Mouse (Mus musculus) lung, postnatal 0 days (tissue): Measurements from ENCODE around the gene Slc24a3. TPM values are rescaled to one million over a fixed set of nuclear protein-coding genes. Genes with fewer than 3 reads are reported as not detected.

ENCODE experiments used
- ATAC-seq: fragments of 200-750 bp; cut with Nextera tagmentation; 2 replicates; pipeline ENCODE4 v1.8.0; 2017; ENCODE audit warnings: moderate library complexity
- DNase-seq: peaks from one replicate; pipeline ENCODE4 v3.0.0-alpha.2; 2016; ENCODE audit warnings: low spot score
- H3K27ac ChIP-seq: fragments of 300-500 bp; sonication (generic); 2 replicates; pipeline ENCODE4 v1.5.1; 2014; ENCODE audit warnings: antibody characterized with exemption, mild to moderate bottlenecking, low read length, mixed read lengths
- H3K27me3 ChIP-seq: fragments of 300-500 bp; sonication (generic); replicated peaks from 2 replicates; pipeline ENCODE4 v1.6.1; 2014; ENCODE audit warnings: low read length, mixed read lengths; ENCODE audit not compliant: insufficient read depth
- H3K36me3 ChIP-seq: fragments of 300-500 bp; sonication (generic); 2 replicates; pipeline ENCODE4 v1.6.1; 2014; ENCODE audit warnings: low read length, mixed read lengths; ENCODE audit not compliant: insufficient read depth
- H3K4me1 ChIP-seq: fragments of 300-500 bp; sonication (generic); 2 replicates; pipeline ENCODE4 v1.6.1; 2014; ENCODE audit warnings: antibody characterized with exemption, low read depth, low read length, mixed read lengths; ENCODE audit not compliant: insufficient read depth
- H3K4me2 ChIP-seq: fragments of 300-500 bp; sonication (generic); replicated peaks from 2 replicates; pipeline ENCODE4 v1.6.1; 2014; ENCODE audit warnings: low read depth, mild to moderate bottlenecking, low read length, moderate library complexity, mixed read lengths
- H3K4me3 ChIP-seq: fragments of 300-500 bp; sonication (generic); 2 replicates; pipeline ENCODE4 v1.5.1; 2014; ENCODE audit warnings: low read depth, low read length
- H3K9ac ChIP-seq: fragments of 300-500 bp; sonication (generic); replicated peaks from 2 replicates; pipeline ENCODE4 v1.6.1; 2014; ENCODE audit warnings: low read depth, mild to moderate bottlenecking
- H3K9me3 ChIP-seq: fragments of 300-500 bp; sonication (generic); 2 replicates; pipeline ENCODE4 v1.6.1; 2016; ENCODE audit warnings: low read length, mixed read lengths
- CTCF ChIP-seq: IDR thresholded peaks from 2 replicates; pipeline ENCODE4 v1.5.1; 2016; ENCODE audit warnings: antibody characterized with exemption, mild to moderate bottlenecking
- EP300 ChIP-seq: IDR thresholded peaks from 2 replicates; pipeline ENCODE4 v1.6.1; 2016; ENCODE audit warnings: antibody characterized with exemption, mild to moderate bottlenecking, control low read depth
- WGBS: fragments of 180-500 bp; shearing (Covaris S2); extraction: QIAGEN DNeasy Blood & Tissue Kit; methylation state at CpG from one replicate; pipeline ENCODE4 v1.1.7; 2014; 5-methylcytosine and 5-hydroxymethylcytosine counted together
- polyA plus RNA-seq: library from polyadenylated mRNA; unstranded; fragments of >200 nt; fragmentation: Nextera tagmentation; extraction: Ambion mirVana; gene quantifications from 2 replicates; pipeline ENCODE4 v1.2.1, GENCODE M21; 2015

Slc24a3 gene
- 2.3 and 2.8 TPM in 2 replicates for polyA plus RNA-seq

GRCm38 (mm10) chr2:145167664-145168360 is at the start of gene Slc24a3:
Gene Slc24a3 (plus strand): TSS chr2:145167754.
- Histone ChIP-seq H3K4me1 (peaks cover 6% of the 10 kb centered on the region; the same call in 1 of the 2 replicates), H3K4me3 (peak within 1 kb of the TSS; percentile 73), H3K36me3 (no peaks in the 10 kb centered on the region), H3K27me3 (peaks cover 5% of the 10 kb centered on the region; the same call in 1 of the 2 replicates), H3K9ac (peak within 1 kb of the TSS; percentile 43), H3K4me2 (peak within 1 kb of the TSS; percentile 99), H3K27ac (peak within 1 kb of the TSS; percentile 57), H3K9me3 (no peaks in the 10 kb centered on the region)
- TF ChIP-seq EP300 (no peak), CTCF (peak; percentile 91)
- ATAC-seq, result peak; percentile 93
- WGBS, result 0% methylated on average over 36 of the region's 100 CpGs
- DNase-seq, result peak; percentile 95

- H3K27me3 ChIP-seq, result no peaks in the 10 kb centered on the region
- no peak overlapping the region for H3K4me2 ChIP-seq
- no peak overlapping the region for H3K9ac ChIP-seq
- no peaks in the 10 kb centered on the region for H3K9me3 ChIP-seq
- TF ChIP-seq EP300 (no peak), CTCF (no peak)
- WGBS, result 79% methylated on average over 5 of the region's 5 CpGs
- no peak for DNase-seq
- no peaks in the 10 kb centered on the region for H3K36me3 ChIP-seq
- H3K4me1 ChIP-seq, result no peaks in the 10 kb centered on the region
- H3K27ac ChIP-seq, result no peak overlapping the region
- ATAC-seq, result no peak
- no peak overlapping the region for H3K4me3 ChIP-seq
Measured at GRCm38 (mm10) chr2:145117762-145118161, 49.8 kb upstream of the Slc24a3 start.

- Histone ChIP-seq H3K4me3 (no peak overlapping the region), H3K27me3 (no peaks in the 10 kb centered on the region), H3K4me1 (no peaks in the 10 kb centered on the region), H3K4me2 (no peak overlapping the region), H3K9ac (no peak overlapping the region), H3K9me3 (no peaks in the 10 kb centered on the region), H3K27ac (no peak overlapping the region), H3K36me3 (no peaks in the 10 kb centered on the region)
- no peak for DNase-seq
- 68% methylated on average over 3 of the region's 3 CpGs for WGBS
- TF ChIP-seq EP300, result no peak
- TF ChIP-seq CTCF, result no peak
- ATAC-seq, result no peak
Measured at GRCm38 (mm10) chr2:145127747-145128146, 39.8 kb upstream of the Slc24a3 start.

GRCm38 (mm10) chr2:145136625-145137291 is 30.8 kb upstream of the Slc24a3 start:
- WGBS, result 83% methylated on average over 4 of the region's 4 CpGs
- DNase-seq, result no peak
- no peak for TF ChIP-seq EP300
- no peak for TF ChIP-seq CTCF

GRCm38 (mm10) chr2:145150407-145150806 is 17.1 kb upstream of the Slc24a3 start:
- TF ChIP-seq CTCF (no peak), EP300 (no peak)
- WGBS, result 60% methylated on average over 1 of the region's 1 CpGs
- no peaks in the 10 kb centered on the region for H3K36me3 ChIP-seq
- H3K4me3 ChIP-seq, result no peak overlapping the region
- no peak overlapping the region for H3K4me2 ChIP-seq
- no peak overlapping the region for H3K27ac ChIP-seq
- ATAC-seq, result no peak
- no peak overlapping the region for H3K9ac ChIP-seq
- no peaks in the 10 kb centered on the region for H3K4me1 ChIP-seq
- no peaks in the 10 kb centered on the region for H3K9me3 ChIP-seq
- DNase-seq, result no peak
- H3K27me3 ChIP-seq, result no peaks in the 10 kb centered on the region

More at GRCm38 (mm10) chr2:145136625-145137291, 30.8 kb upstream of the Slc24a3 start:
- H3K36me3 ChIP-seq, result no peaks in the 10 kb centered on the region
- H3K4me3 ChIP-seq, result no peak overlapping the region
- H3K27me3 ChIP-seq, result no peaks in the 10 kb centered on the region
- no peak overlapping the region for H3K9ac ChIP-seq
- H3K9me3 ChIP-seq, result no peaks in the 10 kb centered on the region
- H3K4me2 ChIP-seq, result no peak overlapping the region
- ATAC-seq, result no peak
- H3K27ac ChIP-seq, result no peak overlapping the region
- no peaks in the 10 kb centered on the region for H3K4me1 ChIP-seq

- ATAC-seq (no peak), DNase-seq (no peak)
- H3K9ac ChIP-seq, result no peak overlapping the region
- H3K36me3 ChIP-seq, result no peaks in the 10 kb centered on the region
- H3K27me3 ChIP-seq, result no peaks in the 10 kb centered on the region
- TF ChIP-seq EP300 (no peak), CTCF (no peak)
- WGBS, result 65% methylated on average over 3 of the region's 3 CpGs
- H3K9me3 ChIP-seq, result no peaks in the 10 kb centered on the region
- no peaks in the 10 kb centered on the region for H3K4me1 ChIP-seq
- H3K27ac ChIP-seq, result no peak overlapping the region
- no peak overlapping the region for H3K4me3 ChIP-seq
- no peak overlapping the region for H3K4me2 ChIP-seq
Measured at GRCm38 (mm10) chr2:145150821-145151220, 16.7 kb upstream of the Slc24a3 start.
